In the genomic region with DNA sequence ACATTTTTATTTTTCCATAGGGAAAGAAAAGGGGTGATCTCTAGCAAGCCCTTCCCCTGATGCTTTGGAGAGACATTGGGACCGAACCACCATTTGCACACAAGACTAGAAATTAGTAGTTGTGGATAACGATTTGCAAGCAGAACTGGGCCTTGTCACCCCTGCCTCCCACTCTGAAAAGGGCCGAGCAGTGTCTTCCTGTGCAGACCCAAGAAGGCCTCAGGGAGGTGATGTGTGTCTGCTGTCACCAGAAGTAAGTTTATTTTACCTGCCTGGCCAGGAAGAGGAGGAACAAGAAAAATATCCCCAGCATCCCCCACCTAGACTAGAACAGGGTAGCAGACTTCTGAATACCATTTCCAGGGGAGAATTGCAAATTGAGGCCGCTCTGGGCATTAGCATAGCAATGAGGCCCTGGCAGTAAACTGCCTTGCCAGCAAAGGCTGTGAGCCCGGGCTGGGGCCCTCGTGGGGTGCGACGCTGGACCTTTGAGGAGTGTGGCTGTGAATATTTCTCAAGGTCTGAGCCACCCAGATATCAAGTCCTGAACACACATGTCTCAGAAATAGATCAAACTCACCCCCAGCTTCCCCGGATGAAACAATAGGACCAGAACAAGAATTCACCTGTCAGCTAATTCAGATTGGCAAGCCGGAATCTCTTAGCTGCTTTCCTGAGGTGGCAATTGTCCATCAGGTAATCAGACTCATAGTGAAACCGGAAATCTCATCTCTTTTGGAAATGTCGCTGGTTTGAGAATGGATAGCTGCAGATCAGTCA, we compare ENCODE assay signal across 14 mouse cellular contexts.
DNase-seq lines count a peak whose midpoint lies in the region; ATAC-seq lines count a peak whose summit lies in the region.
"Had no signal": no experiment of that assay in that cellular context is flagged by ENCODE, and none has a peak within 500 bp of the region (broad histone marks: within the 10 kb centered on the region; RNA-seq: fewer than 3 reads in every experiment).

No protein-coding gene starts in this region.

- intact Hi-C loops in gastrocnemius, postnatal 14 days (cut with DNase I; ENCODE audit: low total_unique reads) = no loop called here

- no peaks in the 10 kb centered on the region for H3K9me3 ChIP-seq in midbrain, embryonic 14.5 days (ENCODE audit: control insufficient read depth, low read length)
- H3K9me3 ChIP-seq: embryonic facial prominence, embryonic 12.5 days; kidney, embryonic 15.5 days had no signal

- peaks cover 49% of the 10 kb centered on the region for H3K4me1 ChIP-seq in midbrain, embryonic 14.5 days (ENCODE audit: control insufficient read depth, insufficient read depth, low read length)

- peak; percentile 45 for DNase-seq in embryo, embryonic 11 days
- DNase-seq in embryo, embryonic 10.5 days (ENCODE audit: low spot score) = no peak
- DNase-seq in retina, postnatal 1 day = peak; percentile 39
- DNase-seq in retina, embryonic 14.5 days (ENCODE audit: low spot score) = no peak
- DNase-seq in midbrain, embryonic 14.5 days = peak; percentile 74
- no peak for DNase-seq in gastrocnemius, postnatal 14 days
- no peak for DNase-seq in layer of hippocampus, postnatal 10 days (ENCODE audit: low spot score in 2 of 2)
- no peak for DNase-seq in layer of hippocampus, adult 18-20 months (ENCODE audit: low spot score in 2 of 2)
- DNase-seq: adrenal gland, adult 2 months; gastrocnemius, postnatal 36 days; left cerebral cortex, postnatal 4 days; thymus, adult 18-20 months had no signal

- no peak overlapping the region for H3K9ac ChIP-seq in midbrain, embryonic 14.5 days (replicated peaks; ENCODE audit: low read length)
- H3K9ac ChIP-seq: embryonic facial prominence, embryonic 12.5 days; kidney, embryonic 15.5 days had no signal

- ATAC-seq in midbrain, embryonic 14.5 days (ENCODE audit: low FRiP score, low TSS enrichment) = 0 out of 2 replicates have a peak, but pooled peaks have one; percentile 37

- no peak overlapping the region for H3K4me3 ChIP-seq in midbrain, embryonic 14.5 days (replicated peaks; ENCODE audit: low read depth, low read length)

- H3K4me2 ChIP-seq in midbrain, embryonic 14.5 days (ENCODE audit: low read length) = peak overlapping the region; percentile 53

- peaks cover 4% of the 10 kb centered on the region; the same call in 1 of the 2 replicates for H3K27me3 ChIP-seq in midbrain, embryonic 14.5 days (ENCODE audit: control insufficient read depth, insufficient read depth, low read length)

- H3K27ac ChIP-seq in midbrain, embryonic 14.5 days (replicated peaks; ENCODE audit: low read depth, low read length) = peak overlapping the region; percentile 75
- H3K27ac ChIP-seq: embryonic facial prominence, embryonic 12.5 days; kidney, embryonic 15.5 days had no signal

- 7% methylated on average over 12 of the region's 12 CpGs for WGBS in midbrain, embryonic 14.5 days

- no peaks in the 10 kb centered on the region for H3K36me3 ChIP-seq in midbrain, embryonic 14.5 days (ENCODE audit: control insufficient read depth, insufficient read depth, low read length)
- H3K36me3 ChIP-seq: embryonic facial prominence, embryonic 12.5 days; kidney, embryonic 15.5 days had no signal

Comparison
In these comparisons a context has a peak if more than half of its experiments do, and no peak if none do; other contexts are left out.
1. DNase-seq: peak in embryo, embryonic 11 days (single experiment), retina, postnatal 1 day (single experiment) and midbrain, embryonic 14.5 days (single experiment); none in embryo, embryonic 10.5 days (single experiment), retina, embryonic 14.5 days (single experiment), gastrocnemius, postnatal 14 days (single experiment), layer of hippocampus, postnatal 10 days (0 of 2) and layer of hippocampus, adult 18-20 months (0 of 2).